Mouse (Mus musculus) stomach, postnatal 0 days (tissue): Measurements from ENCODE around the gene Nup160. TPM values are rescaled to one million over a fixed set of nuclear protein-coding genes. Genes with fewer than 3 reads are reported as not detected.

Experiments
- ATAC-seq: fragments of 200-750 bp; cut with Nextera tagmentation; 2 replicates; pipeline ENCODE4 v1.8.0; 2017; ENCODE audit not compliant: low FRiP score, low TSS enrichment
- DNase-seq: peaks from one replicate; pipeline ENCODE4 v3.0.0-alpha.2; 2016; ENCODE audit warnings: low spot score
- H3K27ac ChIP-seq: fragments of 300-500 bp; sonication (generic); replicated peaks from 2 replicates; pipeline ENCODE4 v1.5.1; 2014; ENCODE audit warnings: mild to moderate bottlenecking, control low read depth
- H3K27me3 ChIP-seq: fragments of 300-500 bp; sonication (generic); 2 replicates; pipeline ENCODE4 v1.6.1; 2014; ENCODE audit warnings: low read length; ENCODE audit not compliant: control insufficient read depth, insufficient read depth
- H3K36me3 ChIP-seq: fragments of 300-500 bp; sonication (generic); 2 replicates; pipeline ENCODE4 v1.6.1; 2014; ENCODE audit warnings: low read length, mixed read lengths; ENCODE audit not compliant: control insufficient read depth, insufficient read depth
- H3K4me1 ChIP-seq: fragments of 300-500 bp; sonication (generic); replicated peaks from 2 replicates; pipeline ENCODE4 v1.6.1; 2014; ENCODE audit warnings: antibody characterized with exemption; ENCODE audit not compliant: control insufficient read depth, insufficient read depth
- H3K4me2 ChIP-seq: fragments of 300-500 bp; sonication (generic); replicated peaks from 2 replicates; pipeline ENCODE4 v1.6.1; 2014; ENCODE audit warnings: low read depth, mild to moderate bottlenecking, control low read depth, moderate library complexity
- H3K4me3 ChIP-seq: fragments of 300-500 bp; sonication (generic); 2 replicates; pipeline ENCODE4 v1.5.1; 2014; ENCODE audit warnings: low read depth, low read length, control low read depth
- H3K9ac ChIP-seq: fragments of 300-500 bp; sonication (generic); 2 replicates; pipeline ENCODE4 v1.6.1; 2014; ENCODE audit warnings: mild to moderate bottlenecking, low read length, control low read depth, mixed read lengths
- H3K9me3 ChIP-seq: fragments of 300-500 bp; sonication (generic); 2 replicates; pipeline ENCODE4 v1.6.1; 2016; ENCODE audit warnings: low read length; ENCODE audit not compliant: control insufficient read depth
- CTCF ChIP-seq: IDR thresholded peaks from 2 replicates; pipeline ENCODE4 v1.5.1; 2016; ENCODE audit warnings: antibody characterized with exemption, low read depth, mild to moderate bottlenecking, moderate library complexity
- EP300 ChIP-seq: optimal IDR thresholded peaks from 2 replicates; pipeline ENCODE3; 2016; ENCODE audit warnings: antibody characterized with exemption
- WGBS: fragments of 180-500 bp; shearing (Covaris S2); extraction: QIAGEN DNeasy Blood & Tissue Kit; methylation state at CpG from one replicate; pipeline ENCODE4 v1.1.7; 2014; 5-methylcytosine and 5-hydroxymethylcytosine counted together
- polyA plus RNA-seq: library from polyadenylated mRNA; unstranded; fragments of >200 nt; fragmentation: Nextera tagmentation; extraction: Ambion mirVana; gene quantifications from 2 replicates; pipeline ENCODE4 v1.2.1, GENCODE M21; 2015

The Nup160 gene
- polyA plus RNA-seq, 1 experiment from 2014 or later, result 8.1 TPM

- WGBS, result 26% methylated on average over 21 of the region's 21 CpGs
- Histone ChIP-seq H3K4me1 (no peaks in the 10 kb centered on the region), H3K27ac (no peak overlapping the region), H3K4me2 (peak overlapping the region; percentile 31; the same call in 1 of the 2 replicates), H3K27me3 (no peaks in the 10 kb centered on the region), H3K4me3 (no peak overlapping the region; the same call in 1 of the 2 replicates), H3K9ac (peak overlapping the region; percentile 13; the same call in 1 of the 2 replicates), H3K36me3 (no peaks in the 10 kb centered on the region), H3K9me3 (no peaks in the 10 kb centered on the region)
- ATAC-seq, result peak; percentile 83; the same call in 1 of the 2 replicates
- peak; percentile 38 for DNase-seq
- TF ChIP-seq EP300, result no peak
- no peak for TF ChIP-seq CTCF
Measured at GRCm38 (mm10) chr2:90667388-90668265, 9.4 kb upstream of the Nup160 start.

- Histone ChIP-seq H3K4me2 (no peak overlapping the region), H3K27ac (no peak overlapping the region), H3K4me1 (no peaks in the 10 kb centered on the region), H3K4me3 (no peak overlapping the region), H3K9me3 (no peaks in the 10 kb centered on the region), H3K36me3 (no peaks in the 10 kb centered on the region), H3K27me3 (no peaks in the 10 kb centered on the region), H3K9ac (no peak overlapping the region)
- 63% methylated on average over 6 of the region's 6 CpGs for WGBS
- ATAC-seq (no peak), DNase-seq (no peak)
- no peak for TF ChIP-seq CTCF
- no peak for TF ChIP-seq EP300
Measured at GRCm38 (mm10) chr2:90670343-90670742, 6.7 kb upstream of the Nup160 start.

GRCm38 (mm10) chr2:90673339-90673738 lies 3.7 kb upstream of the Nup160 start:
- Histone ChIP-seq H3K9ac (no peak overlapping the region), H3K4me2 (no peak overlapping the region), H3K27ac (no peak overlapping the region), H3K4me3 (no peak overlapping the region), H3K4me1 (no peaks in the 10 kb centered on the region), H3K9me3 (no peaks in the 10 kb centered on the region), H3K36me3 (no peaks in the 10 kb centered on the region), H3K27me3 (no peaks in the 10 kb centered on the region)
- ATAC-seq, result no peak
- TF ChIP-seq CTCF (no peak), EP300 (no peak)
- 94% methylated on average over 1 of the region's 1 CpGs for WGBS
- DNase-seq, result no peak

GRCm38 (mm10) chr2:90674555-90674954 lies 2.5 kb upstream of the Nup160 start:
- no peak for DNase-seq
- Histone ChIP-seq H3K9ac (no peak overlapping the region), H3K27me3 (no peaks in the 10 kb centered on the region)

GRCm38 (mm10) chr2:90675488-90675887 lies 1.5 kb upstream of the Nup160 start:
- ATAC-seq (no peak), DNase-seq (no peak)
- H3K4me2 ChIP-seq, result no peak overlapping the region
- no peaks in the 10 kb centered on the region for H3K4me1 ChIP-seq
- TF ChIP-seq CTCF, result no peak
- no peak for TF ChIP-seq EP300
- no peaks in the 10 kb centered on the region for H3K9me3 ChIP-seq
- no peak overlapping the region for H3K9ac ChIP-seq
- no peaks in the 10 kb centered on the region for H3K36me3 ChIP-seq
- no peak overlapping the region for H3K27ac ChIP-seq
- H3K4me3 ChIP-seq, result no peak overlapping the region
- no peaks in the 10 kb centered on the region for H3K27me3 ChIP-seq
- WGBS, result 90% methylated on average over 2 of the region's 2 CpGs

More at GRCm38 (mm10) chr2:90674555-90674954, 2.5 kb upstream of the Nup160 start:
- Histone ChIP-seq H3K36me3 (no peaks in the 10 kb centered on the region), H3K4me2 (no peak overlapping the region), H3K4me3 (no peak overlapping the region), H3K27ac (no peak overlapping the region), H3K4me1 (no peaks in the 10 kb centered on the region), H3K9me3 (no peaks in the 10 kb centered on the region)
- WGBS, result 92% methylated on average over 2 of the region's 2 CpGs
- ATAC-seq, result no peak
- peak; percentile 51 for TF ChIP-seq CTCF
- no peak for TF ChIP-seq EP300
